Mouse (Mus musculus): ENCODE measurements around the gene Fxyd2. TPM values are rescaled to one million over a fixed set of nuclear protein-coding genes. Genes with fewer than 3 reads are reported as not detected.

The Fxyd2 gene
- not detected in 2 replicates for total RNA-seq (2015)
- not detected in 2 replicates for total RNA-seq (2017)

- ATAC-seq (ENCODE audit: poor library complexity, severe bottlenecking): no peak
These were observed at the start of gene Fxyd2 for GRCm38 (mm10) chr9:45399434-45399833. Gene Fxyd2, plus strand, starts transcription at chr9:45399669.

- ATAC-seq (ENCODE audit: poor library complexity, severe bottlenecking): no peak
These were observed 49.6 kb upstream of the Fxyd2 start for GRCm38 (mm10) chr9:45349851-45350250.

- ATAC-seq (ENCODE audit: poor library complexity, severe bottlenecking): no peak
These were observed 44.3 kb upstream of the Fxyd2 start for GRCm38 (mm10) chr9:45355192-45355591.

DNA sequence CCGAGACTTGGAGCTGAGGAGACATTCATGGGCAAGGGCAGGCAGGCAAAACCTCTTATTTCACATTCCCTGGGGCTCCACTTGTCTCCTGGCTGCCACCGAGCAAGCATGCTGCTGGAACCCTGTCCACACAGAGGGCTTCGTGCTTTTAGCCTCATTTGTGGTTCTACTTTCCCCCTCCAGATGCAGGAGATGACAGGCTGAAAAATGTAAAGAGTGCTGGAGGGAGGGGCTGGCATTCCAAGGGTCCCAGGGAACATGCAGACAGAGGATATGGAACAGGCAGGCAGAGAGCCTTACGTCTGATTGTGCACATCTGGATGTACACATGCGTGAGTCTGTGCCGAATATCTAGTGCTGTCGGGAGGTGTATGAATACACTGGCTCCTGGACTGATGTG is 41.1 kb upstream of the Fxyd2 start:
- ATAC-seq (ENCODE audit: poor library complexity, severe bottlenecking): no peak

DNA sequence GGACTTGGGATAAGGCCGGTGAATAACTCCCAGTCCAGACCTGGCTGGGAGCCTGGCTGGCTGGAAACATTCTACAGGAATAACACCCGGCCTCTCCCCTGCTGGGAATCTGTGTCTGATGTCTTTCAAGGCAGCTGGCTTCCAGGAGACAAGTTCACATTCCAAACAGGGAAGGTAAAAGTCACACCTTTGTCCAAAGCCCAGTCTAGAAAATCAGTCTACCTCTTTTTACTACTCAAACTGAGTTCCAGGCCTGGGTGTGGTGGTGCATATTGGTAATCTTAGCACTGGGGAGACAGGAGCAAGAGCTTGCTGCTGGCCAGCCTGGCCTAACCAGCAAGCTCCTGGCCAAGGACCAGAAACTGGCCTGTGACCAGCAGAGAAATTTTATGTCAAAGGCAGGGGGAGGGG is 37.4 kb upstream of the Fxyd2 start:
- no peak for ATAC-seq (ENCODE audit: poor library complexity, severe bottlenecking)

- ATAC-seq (ENCODE audit: poor library complexity, severe bottlenecking): no peak
These were observed 35.7 kb upstream of the Fxyd2 start for GRCm38 (mm10) chr9:45363639-45364214.

DNA sequence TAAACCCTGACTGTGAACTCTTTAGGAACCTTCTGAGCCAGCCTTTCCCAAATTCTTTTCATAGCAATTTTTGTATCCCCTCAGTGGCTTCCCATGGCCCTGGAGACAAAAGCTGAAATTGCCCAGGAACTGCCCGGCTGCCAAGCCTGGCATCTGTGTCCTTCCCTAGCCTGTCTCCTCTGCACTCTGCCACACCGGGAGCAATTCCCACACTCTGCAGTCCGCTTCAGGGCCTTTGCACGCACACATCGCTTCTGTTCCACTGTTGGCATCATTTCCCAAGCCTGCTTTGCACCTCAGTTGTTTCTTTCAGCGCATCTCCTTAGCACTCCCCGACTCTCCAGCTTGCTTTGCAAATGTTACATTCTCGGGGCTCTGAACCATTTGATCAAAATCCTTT is 31.8 kb upstream of the Fxyd2 start:
- ATAC-seq (ENCODE audit: poor library complexity, severe bottlenecking): no peak

DNA sequence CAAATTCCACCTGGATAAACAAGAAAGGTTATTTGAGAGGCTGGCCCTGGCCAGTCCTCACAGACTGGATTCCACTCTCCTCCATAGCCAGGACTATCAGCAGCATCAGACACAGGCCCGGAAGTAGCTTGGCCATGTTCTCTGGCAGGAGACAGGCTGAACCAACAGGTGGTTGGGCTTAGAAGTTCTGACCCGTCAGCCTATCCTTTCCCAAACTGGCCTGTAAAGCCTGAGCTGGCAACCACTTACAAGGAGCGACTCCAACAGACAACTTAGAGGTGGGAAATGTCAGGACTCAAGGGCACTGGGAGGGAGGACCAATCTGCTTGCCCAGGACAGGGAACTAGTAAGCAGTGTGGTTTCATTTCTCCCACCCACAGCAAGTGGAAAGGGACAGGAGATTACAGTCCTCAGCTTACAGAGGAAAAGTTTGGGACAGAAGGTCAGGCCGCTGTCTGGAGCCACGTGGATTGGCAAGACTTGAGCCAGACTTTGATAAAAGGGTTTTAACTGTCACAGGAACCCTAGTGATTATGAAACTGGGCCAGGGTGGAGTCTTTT is 31.0 kb upstream of the Fxyd2 start:
- ATAC-seq (ENCODE audit: poor library complexity, severe bottlenecking): no peak

DNA sequence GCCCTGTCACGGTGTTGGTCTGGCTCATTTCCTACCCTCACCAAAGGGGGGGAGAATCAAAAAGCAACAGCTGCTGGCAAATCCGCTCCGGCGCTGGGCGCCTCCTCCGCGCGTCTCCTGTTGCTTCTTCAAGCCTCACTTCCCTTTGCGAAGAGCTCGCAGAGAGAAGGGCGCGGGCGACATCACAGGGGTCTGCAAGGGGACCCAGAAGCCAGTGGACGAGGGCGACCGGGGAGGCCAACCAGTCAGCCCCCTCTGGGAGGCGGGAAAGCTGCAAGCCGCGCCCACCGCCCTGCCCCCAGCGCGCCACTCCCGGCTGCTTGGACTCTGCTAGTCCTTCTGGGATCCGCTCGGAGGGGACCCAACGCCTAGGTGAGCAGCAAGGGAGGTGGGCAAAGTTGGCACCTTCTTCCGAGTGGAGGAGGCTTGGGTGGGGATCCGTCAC is 29.3 kb upstream of the Fxyd2 start, which contains the start of gene Fxyd6:
Gene Fxyd6 (plus strand): TSS at position 69 of the 445 bp plus-strand sequence.
- ATAC-seq (ENCODE audit: poor library complexity, severe bottlenecking): peak; percentile 15; the same call in 1 of the 2 replicates

DNA sequence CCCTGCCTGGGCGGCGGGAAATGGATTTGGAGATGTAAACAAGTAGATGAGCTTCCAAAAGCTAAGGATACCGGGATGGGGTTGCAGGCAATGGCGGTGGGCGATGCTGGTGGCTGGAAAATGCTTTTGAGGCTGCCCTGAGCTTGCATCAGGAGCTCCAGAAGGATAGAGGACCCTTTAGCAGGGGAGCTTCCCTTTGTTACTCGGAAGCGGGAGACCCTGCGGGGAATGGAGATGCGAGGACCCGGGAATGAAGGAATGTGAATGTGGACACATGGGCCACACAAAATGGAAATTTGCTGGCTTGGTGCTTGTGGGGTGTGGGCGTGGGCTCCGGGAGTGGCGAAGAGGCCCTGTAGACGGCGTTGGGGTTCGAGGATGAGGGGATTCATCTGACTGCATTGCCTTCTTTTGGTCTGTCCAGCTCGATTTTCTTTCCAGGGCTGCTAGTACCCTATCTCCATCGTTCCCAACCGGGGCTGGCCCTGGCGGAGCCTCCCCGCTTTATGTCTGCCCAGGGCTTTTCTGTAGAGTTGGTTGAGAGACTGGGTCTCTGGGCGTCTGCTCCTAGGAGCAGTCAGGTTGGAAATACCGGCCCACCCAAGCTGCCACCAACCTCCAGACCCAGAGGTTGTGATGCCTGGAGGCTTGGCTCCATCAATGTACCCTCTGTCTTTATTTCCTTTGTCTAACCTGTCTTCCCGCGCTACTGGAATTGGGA is 28.7 kb upstream of the Fxyd2 start:
- no peak for ATAC-seq (ENCODE audit: poor library complexity, severe bottlenecking)

- ATAC-seq (ENCODE audit: poor library complexity, severe bottlenecking): no peak
These were observed 28.1 kb upstream of the Fxyd2 start for GRCm38 (mm10) chr9:45371337-45371707.

DNA sequence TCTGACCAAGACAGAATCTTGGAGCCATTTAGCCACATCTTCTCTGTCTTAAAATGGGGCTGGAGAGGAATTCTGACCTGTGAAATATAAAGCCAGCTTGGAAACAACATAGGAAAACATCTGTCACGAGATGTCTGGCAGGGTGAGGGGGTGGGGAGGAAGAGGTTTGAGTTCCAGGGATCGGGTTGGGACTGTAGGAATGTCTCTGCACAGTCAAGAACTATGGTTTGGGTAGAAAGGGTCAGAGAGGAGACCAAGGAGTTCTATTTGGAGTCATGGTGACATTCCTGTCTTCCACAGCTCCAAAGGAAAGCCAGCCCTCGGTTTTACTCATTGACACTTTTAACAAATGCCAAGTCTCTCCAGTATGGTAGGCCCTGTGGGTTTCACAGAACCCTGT is 25.6 kb upstream of the Fxyd2 start:
- ATAC-seq (ENCODE audit: poor library complexity, severe bottlenecking): no peak

- no peak for ATAC-seq (ENCODE audit: poor library complexity, severe bottlenecking)
These were observed 24.4 kb upstream of the Fxyd2 start for GRCm38 (mm10) chr9:45374988-45375502.

- no peak for ATAC-seq (ENCODE audit: poor library complexity, severe bottlenecking)
These were observed 23.0 kb upstream of the Fxyd2 start for GRCm38 (mm10) chr9:45376427-45376826.

- no peak for ATAC-seq (ENCODE audit: poor library complexity, severe bottlenecking)
These were observed 22.6 kb upstream of the Fxyd2 start for GRCm38 (mm10) chr9:45376883-45377282.

DNA sequence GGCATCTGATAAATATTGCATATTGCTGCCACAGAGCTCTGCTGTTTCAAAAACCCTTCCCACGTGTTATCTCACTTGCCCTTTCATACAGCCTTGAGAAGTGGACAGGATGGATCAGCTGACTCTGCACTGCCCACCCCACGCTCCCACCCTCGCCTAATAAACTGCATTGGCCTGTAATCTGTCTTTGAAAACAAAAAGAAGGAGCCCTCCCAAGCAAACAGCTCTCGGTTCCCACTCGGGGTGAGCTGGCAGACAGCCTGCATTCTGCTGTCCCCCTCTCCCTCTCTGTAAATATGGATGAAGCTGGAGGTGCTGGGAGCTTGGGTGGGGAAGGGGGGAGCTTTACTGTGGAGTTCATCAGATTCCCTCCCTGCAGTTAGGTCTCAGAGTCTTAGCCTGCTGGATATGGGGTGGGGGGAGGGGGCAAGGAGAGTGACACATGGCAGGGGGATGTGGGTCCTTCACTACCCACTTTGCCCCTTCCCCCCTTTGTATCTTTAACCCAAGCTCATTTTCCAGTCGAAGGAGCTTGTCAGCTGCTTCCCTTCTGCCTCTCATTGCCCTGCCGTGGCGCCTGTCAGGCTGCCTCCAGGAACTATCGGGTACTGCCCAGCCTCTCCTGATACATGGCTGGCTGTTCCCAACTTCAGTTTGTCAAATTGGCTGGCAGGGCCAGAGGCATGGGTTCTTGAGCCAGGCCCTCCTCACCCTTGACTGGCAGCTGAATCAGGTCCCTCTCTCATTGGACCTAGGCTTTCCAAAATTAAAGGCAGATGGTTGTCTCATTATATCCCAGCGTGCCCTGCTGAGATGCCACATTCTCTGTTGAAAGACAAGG is 18.8 kb upstream of the Fxyd2 start:
- no peak for ATAC-seq (ENCODE audit: poor library complexity, severe bottlenecking)

- no peak for ATAC-seq (ENCODE audit: poor library complexity, severe bottlenecking)
These were observed 17.1 kb upstream of the Fxyd2 start for GRCm38 (mm10) chr9:45382336-45382735.

- no peak for ATAC-seq (ENCODE audit: poor library complexity, severe bottlenecking)
These were observed 16.6 kb upstream of the Fxyd2 start for GRCm38 (mm10) chr9:45382834-45383233.

- no peak for ATAC-seq (ENCODE audit: poor library complexity, severe bottlenecking)
These were observed 15.6 kb upstream of the Fxyd2 start for GRCm38 (mm10) chr9:45383883-45384282.

DNA sequence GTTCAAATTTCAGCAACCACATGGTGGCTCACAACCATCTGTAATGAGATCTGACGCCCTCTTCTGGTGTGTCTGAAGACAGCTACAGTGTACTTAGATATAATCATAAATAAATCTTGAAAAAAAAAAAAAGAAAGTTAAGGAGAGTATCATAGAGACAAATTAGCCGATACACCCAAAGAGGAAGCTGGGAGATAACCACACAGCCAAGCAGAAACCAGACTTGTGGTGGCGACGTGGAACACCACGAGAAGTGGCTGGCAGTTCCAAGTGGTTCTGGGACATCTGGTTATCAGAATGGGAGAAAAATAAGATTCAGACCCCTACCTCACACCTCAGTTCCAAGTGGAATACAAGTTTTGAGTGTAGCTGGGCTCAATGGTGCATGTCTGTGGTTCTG is 12.8 kb upstream of the Fxyd2 start:
- ATAC-seq (ENCODE audit: poor library complexity, severe bottlenecking): no peak

GRCm38 (mm10) chr9:45388385-45388994 is 11.0 kb upstream of the Fxyd2 start:
- ATAC-seq (ENCODE audit: poor library complexity, severe bottlenecking): peak; percentile 98
